Mouse (Mus musculus) B cell, adult (primary cell): ENCODE data around the gene Hist1h3b. TPM values are rescaled to one million over a fixed set of nuclear protein-coding genes. Genes with fewer than 3 reads are reported as not detected.

Source experiments
- total RNA-seq: library from RNA; stranded (reverse); gene quantifications from 4 replicates; pipeline ENCODE4 v1.2.4, GENCODE M21; 2023; ENCODE audit not compliant: inconsistent age

Gene Hist1h3b
- 58.2 to 88.1 TPM (median 67.4 TPM) in 4 replicates for total RNA-seq

GRCm38 (mm10) chr13:23752067-23752741 is at the start of gene Hist1h3b:
Hist1h3b (plus strand) TSS chr13:23752267.

GRCm38 (mm10) chr13:23710374-23711089 is 41.5 kb upstream of the Hist1h3b start, which contains the start of gene Hfe:
Hfe (minus strand) TSS chr13:23710854.

DNA sequence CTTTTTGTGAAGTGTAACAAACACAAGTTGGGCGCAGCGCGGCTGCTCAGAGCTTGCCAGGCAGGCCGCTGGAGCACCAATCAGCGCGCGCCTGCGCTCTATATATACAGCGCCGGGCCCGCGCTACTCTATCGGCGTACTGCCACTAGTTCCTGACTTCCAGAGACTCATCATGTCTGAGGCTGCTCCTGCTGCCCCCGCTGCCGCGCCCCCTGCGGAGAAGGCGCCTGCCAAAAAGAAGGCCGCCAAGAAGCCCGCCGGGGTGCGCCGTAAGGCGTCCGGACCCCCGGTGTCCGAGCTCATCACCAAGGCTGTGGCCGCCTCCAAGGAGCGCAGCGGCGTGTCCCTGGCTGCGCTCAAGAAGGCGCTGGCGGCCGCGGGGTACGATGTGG is 13.4 kb upstream of the Hist1h3b start, which contains the start of gene Hist1h1c:
Hist1h1c (plus strand) TSS at position 132 of the 392 bp plus-strand sequence.

GRCm38 (mm10) chr13:23745381-23746161 is 6.5 kb upstream of the Hist1h3b start, which contains the start of gene Hist1h3c:
Hist1h3c (minus strand) TSS chr13:23745602.

DNA sequence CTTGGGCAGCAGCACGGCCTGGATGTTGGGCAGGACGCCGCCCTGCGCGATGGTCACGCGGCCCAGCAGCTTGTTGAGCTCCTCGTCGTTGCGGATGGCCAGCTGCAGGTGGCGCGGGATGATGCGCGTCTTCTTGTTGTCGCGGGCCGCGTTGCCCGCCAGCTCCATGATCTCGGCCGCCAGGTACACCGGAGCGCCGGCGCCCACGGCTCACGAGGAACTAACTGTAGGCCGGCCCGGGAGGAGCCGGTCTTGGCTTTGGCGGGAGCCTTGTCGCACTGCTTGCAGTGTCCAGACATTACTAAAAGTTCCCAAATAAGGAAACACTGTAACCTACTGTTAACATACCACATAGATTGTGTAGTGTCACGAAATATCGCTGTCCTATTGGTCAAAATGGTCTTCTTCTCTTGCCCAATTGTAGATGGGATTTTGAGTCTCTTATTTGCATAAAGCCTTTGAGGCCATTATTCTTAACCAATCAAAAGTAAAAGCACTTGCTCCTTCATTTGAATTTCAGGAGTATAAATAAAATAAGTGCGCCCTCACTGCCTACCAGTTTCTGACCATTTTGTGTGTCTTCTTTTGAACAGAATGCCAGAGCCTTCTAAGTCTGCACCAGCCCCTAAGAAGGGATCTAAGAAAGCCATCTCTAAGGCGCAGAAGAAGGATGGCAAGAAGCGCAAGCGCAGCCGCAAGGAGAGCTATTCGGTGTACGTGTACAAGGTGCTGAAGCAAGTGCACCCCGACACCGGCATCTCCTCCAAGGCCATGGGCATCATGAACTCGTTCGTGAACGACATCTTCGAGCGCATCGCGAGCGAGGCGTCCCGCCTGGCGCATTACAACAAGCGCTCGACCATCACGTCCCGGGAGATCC is 5.6 kb upstream of the Hist1h3b start, which contains the start of gene Hist1h2bb:
Hist1h2bb (plus strand) TSS at position 534 of the 880 bp plus-strand sequence.

GRCm38 (mm10) chr13:23750839-23751477 is 1.1 kb upstream of the Hist1h3b start, which contains the start of gene Hist1h2ab:
Hist1h2ab (plus strand) TSS chr13:23751126.

GRCm38 (mm10) chr13:23756790-23757189 is 4.7 kb downstream of the Hist1h3b start, which contains the start of gene Hist1h4b:
Hist1h4b (plus strand) TSS chr13:23757013.

GRCm38 (mm10) chr13:23760972-23761864 is 9.2 kb downstream of the Hist1h3b start, which contains the start of gene Hist1h4a:
Hist1h4a (minus strand) TSS chr13:23761230.

DNA sequence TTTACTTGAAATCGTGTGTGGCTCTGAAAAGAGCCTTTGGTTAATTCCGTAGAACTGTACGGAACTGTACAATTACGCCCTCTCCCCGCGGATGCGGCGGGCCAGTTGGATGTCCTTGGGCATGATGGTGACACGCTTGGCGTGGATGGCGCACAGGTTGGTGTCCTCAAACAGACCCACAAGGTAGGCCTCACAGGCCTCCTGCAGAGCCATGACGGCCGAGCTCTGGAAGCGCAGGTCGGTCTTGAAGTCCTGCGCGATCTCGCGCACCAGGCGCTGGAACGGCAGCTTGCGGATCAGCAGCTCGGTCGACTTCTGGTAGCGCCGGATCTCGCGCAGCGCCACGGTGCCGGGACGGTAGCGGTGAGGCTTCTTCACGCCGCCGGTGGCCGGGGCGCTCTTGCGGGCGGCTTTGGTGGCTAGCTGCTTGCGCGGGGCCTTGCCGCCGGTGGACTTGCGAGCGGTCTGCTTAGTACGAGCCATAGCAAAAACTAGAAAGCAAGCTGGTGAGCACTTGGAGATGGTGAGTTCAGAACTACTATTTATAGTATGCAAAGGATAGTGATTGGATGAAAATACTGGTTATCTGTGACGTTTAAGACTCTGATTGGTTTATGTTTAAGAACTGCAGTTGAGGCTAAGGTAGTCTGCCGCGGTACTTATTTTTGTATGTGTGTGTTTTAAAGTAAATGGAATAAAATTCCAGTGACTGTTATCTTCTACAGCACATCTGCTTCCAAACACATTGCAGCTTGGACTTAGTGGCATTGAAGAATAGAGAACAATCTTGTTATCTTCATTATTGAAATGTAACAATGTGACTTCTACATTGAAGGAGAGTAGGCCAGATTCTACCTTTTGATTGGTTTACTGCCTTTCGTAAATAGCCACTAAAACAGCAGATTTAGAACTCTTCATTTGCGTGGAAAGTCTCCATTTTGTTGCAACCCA is 10.1 kb downstream of the Hist1h3b start, which contains the start of gene Hist1h3a:
Hist1h3a (minus strand) TSS at position 516 of the 951 bp plus-strand sequence.

DNA sequence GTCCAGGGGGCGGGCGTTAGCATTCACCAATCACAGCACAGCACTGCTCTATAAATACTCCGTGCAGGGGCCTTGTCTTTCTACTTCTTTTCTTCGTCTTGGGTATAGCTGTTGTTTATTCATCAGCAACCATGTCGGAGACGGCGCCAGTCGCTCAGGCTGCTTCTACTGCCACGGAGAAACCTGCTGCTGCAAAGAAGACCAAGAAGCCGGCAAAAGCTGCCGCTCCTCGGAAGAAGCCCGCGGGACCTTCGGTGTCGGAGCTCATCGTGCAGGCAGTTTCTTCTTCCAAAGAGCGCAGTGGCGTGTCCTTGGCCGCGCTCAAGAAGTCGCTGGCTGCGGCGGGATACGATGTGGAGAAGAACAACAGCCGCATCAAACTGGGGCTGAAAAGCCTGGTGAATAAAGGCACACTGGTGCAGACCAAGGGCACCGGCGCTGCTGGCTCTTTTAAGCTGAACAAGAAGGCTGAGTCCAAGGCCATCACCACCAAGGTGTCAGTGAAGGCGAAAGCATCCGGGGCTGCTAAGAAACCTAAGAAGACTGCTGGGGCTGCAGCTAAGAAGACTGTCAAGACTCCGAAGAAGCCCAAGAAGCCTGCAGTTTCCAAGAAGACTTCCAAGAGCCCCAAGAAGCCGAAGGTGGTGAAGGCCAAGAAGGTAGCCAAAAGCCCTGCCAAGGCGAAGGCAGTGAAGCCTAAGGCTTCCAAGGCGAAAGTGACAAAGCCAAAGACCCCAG is 11.7 kb downstream of the Hist1h3b start, which contains the start of gene Hist1h1a:
Hist1h1a (plus strand) TSS at position 81 of the 738 bp plus-strand sequence.

GRCm38 (mm10) chr13:23769613-23770012 is 17.5 kb downstream of the Hist1h3b start, which contains the start of gene Trim38:
Trim38 (plus strand) TSS chr13:23769913.

Other genes starting within 250 kb of the Hist1h3b start
- gene Hist1h4h, start 221.2 kb upstream of the Hist1h3b start, total RNA-seq = 380 to 493 TPM (median 419 TPM) in 4 replicates
- 18.4 to 42.2 TPM (median 32.0 TPM) in 4 replicates for gene Hist1h2af, start 218.4 kb upstream of the Hist1h3b start, total RNA-seq
- gene Hist1h3g, start 216.8 kb upstream of the Hist1h3b start, total RNA-seq = 5.1 to 15.0 TPM (median 8.0 TPM) in 4 replicates
- 11.3 to 16.6 TPM (median 13.7 TPM) in 4 replicates for gene Hist1h2bh, start 208.9 kb upstream of the Hist1h3b start, total RNA-seq
- 123 to 144 TPM (median 124 TPM) in 4 replicates for gene Hist1h3f, start 208.2 kb upstream of the Hist1h3b start, total RNA-seq
- gene Hist1h4f, start 200.6 kb upstream of the Hist1h3b start, total RNA-seq = 90.4 to 98.1 TPM (median 92.8 TPM) in 4 replicates
- 25.4 to 29.9 TPM (median 27.1 TPM) in 4 replicates for gene Hist1h1d, start 199.0 kb upstream of the Hist1h3b start, total RNA-seq
- 304 to 393 TPM (median 327 TPM) in 4 replicates for gene Hist1h3e, start 189.9 kb upstream of the Hist1h3b start, total RNA-seq
- gene Hist1h2ae, start 181.0 kb upstream of the Hist1h3b start, total RNA-seq = 14.4 to 36.0 TPM (median 25.7 TPM) in 4 replicates
- gene Hist1h2bg, start 180.9 kb upstream of the Hist1h3b start, total RNA-seq = 482 to 521 TPM (median 495 TPM) in 4 replicates
- gene Hist1h2bf, start 178.1 kb upstream of the Hist1h3b start, total RNA-seq = 216 to 268 TPM (median 252 TPM) in 4 replicates
- gene Hist1h2ad, start 177.9 kb upstream of the Hist1h3b start, total RNA-seq = 41.9 to 71.0 TPM (median 49.4 TPM) in 4 replicates
- gene Hist1h3d, start 176.5 kb upstream of the Hist1h3b start, total RNA-seq = 32.2 to 49.8 TPM (median 35.5 TPM) in 4 replicates
- 154 to 204 TPM (median 177 TPM) in 4 replicates for gene Hist1h4d, start 170.7 kb upstream of the Hist1h3b start, total RNA-seq
- 30.3 to 38.2 TPM (median 33.1 TPM) in 4 replicates for gene Hist1h2be, start 131.1 kb upstream of the Hist1h3b start, total RNA-seq
- 319 to 416 TPM (median 354 TPM) in 4 replicates for gene Hist1h1e, start 129.7 kb upstream of the Hist1h3b start, total RNA-seq
- gene Hist1h2ac, start 68.3 kb upstream of the Hist1h3b start, total RNA-seq = 10.0 to 14.4 TPM (median 11.1 TPM) in 4 replicates
- 19.7 to 31.0 TPM (median 21.7 TPM) in 4 replicates for gene Hist1h2bc, start 68.1 kb upstream of the Hist1h3b start, total RNA-seq
- gene Hist1h1t, start 56.5 kb upstream of the Hist1h3b start, total RNA-seq = 0.77 to 1.4 TPM (median 1.1 TPM) in 3 of 4 replicates, not detected in the other
- gene Hist1h4c, start 53.8 kb upstream of the Hist1h3b start, total RNA-seq = 186 to 254 TPM (median 213 TPM) in 4 replicates
- gene Hfe, start 41.4 kb upstream of the Hist1h3b start, total RNA-seq = 0.69 to 2.2 TPM (median 1.4 TPM) in 4 replicates
- 908 to 1,217 TPM (median 961 TPM) in 4 replicates for gene Hist1h1c, start 13.5 kb upstream of the Hist1h3b start, total RNA-seq
- gene Hist1h3c, start 6.7 kb upstream of the Hist1h3b start, total RNA-seq = 12.3 to 17.5 TPM (median 15.7 TPM) in 4 replicates
- 71.4 to 93.9 TPM (median 80.8 TPM) in 4 replicates for gene Hist1h2bb, start 5.5 kb upstream of the Hist1h3b start, total RNA-seq
- gene Hist1h2ab, start 1.1 kb upstream of the Hist1h3b start, total RNA-seq = 70.2 to 102 TPM (median 85.3 TPM) in 4 replicates
- gene Hist1h4b, start 4.7 kb downstream of the Hist1h3b start, total RNA-seq = 102 to 129 TPM (median 105 TPM) in 4 replicates
- gene Hist1h4a, start 9.0 kb downstream of the Hist1h3b start, total RNA-seq = 166 to 182 TPM (median 176 TPM) in 4 replicates
- 384 to 431 TPM (median 397 TPM) in 4 replicates for gene Hist1h3a, start 10.1 kb downstream of the Hist1h3b start, total RNA-seq
- 34.9 to 57.5 TPM (median 37.6 TPM) in 4 replicates for gene Hist1h1a, start 11.4 kb downstream of the Hist1h3b start, total RNA-seq
- gene Trim38, start 17.6 kb downstream of the Hist1h3b start, total RNA-seq = not detected in 4 replicates
- gene Slc17a2, start 54.7 kb downstream of the Hist1h3b start, total RNA-seq = not detected in 4 replicates
- gene Slc17a3, start 87.2 kb downstream of the Hist1h3b start, total RNA-seq = not detected in 4 replicates
- gene Slc17a1, start 115.5 kb downstream of the Hist1h3b start, total RNA-seq = not detected in 4 replicates
- gene Slc17a4, start 162.7 kb downstream of the Hist1h3b start, total RNA-seq = not detected in 4 replicates
- not detected in 4 replicates for gene Hist1h2ba, start 181.9 kb downstream of the Hist1h3b start, total RNA-seq
- not detected in 4 replicates for gene Hist1h2aa, start 182.2 kb downstream of the Hist1h3b start, total RNA-seq
- not detected in 4 replicates for gene Scgn, start 238.9 kb downstream of the Hist1h3b start, total RNA-seq